Mouse (Mus musculus) CH12.LX (cell line): ENCODE data around the gene Upf3b.

Source experiments
- CTCF ChIP-seq, 2 experiments: IDR thresholded peaks in 1 of 2; conservative IDR thresholded peaks in 1 of 2; 2 replicates each; pipeline ENCODE4 v1.5.1; 2011 to 2012; ENCODE audit warnings: low read depth in 2 of 2, low read length in 2 of 2, improper control_type of control experiment in 1 of 2, inconsistent platforms in 1 of 2, mild to moderate bottlenecking in 1 of 2, moderate library complexity in 1 of 2
- POLR2A ChIP-seq: IDR thresholded peaks from 2 replicates; pipeline ENCODE4 v1.6.1; 2011; ENCODE audit warnings: low read depth, mild to moderate bottlenecking, improper control_type of control experiment, low read length
- POLR2AphosphoS2 ChIP-seq: IDR thresholded peaks from 2 replicates; pipeline ENCODE4 v1.6.1; 2011; ENCODE audit warnings: low read depth, low read length, improper control_type of control experiment
- ZC3H11A ChIP-seq: IDR thresholded peaks from 2 replicates; pipeline ENCODE4 v1.6.1; 2012; ENCODE audit warnings: low read depth, mild to moderate bottlenecking, inconsistent platforms, low read length, improper control_type of control experiment
- ZNF384 ChIP-seq: IDR thresholded peaks from 2 replicates; pipeline ENCODE4 v1.6.1; 2012; ENCODE audit warnings: low read depth, low read length, improper control_type of control experiment, inconsistent platforms

- TF ChIP-seq POLR2AphosphoS2 (no peak), CTCF (conservative IDR thresholded peaks at IDR 0.05 in 1 of 2, IDR thresholded peaks at IDR 0.05 in 1 of 2; ENCODE audit: low read depth in 2 of 2, low read length in 2 of 2) (no peak), POLR2A (no peak), ZC3H11A (no peak), ZNF384 (no peak)
Observed at GRCm38 (mm10) chrX:37141732-37142131, 31.6 kb upstream of the Upf3b start.
